Mouse (Mus musculus): ENCODE data around the gene Dcpp2. TPM values are rescaled to one million over a fixed set of nuclear protein-coding genes. Genes with fewer than 3 reads are reported as not detected.
A peak's percentile ranks its signal among the peaks of the same experiment; 100 is the strongest.
"Not testable (repeated sequence)": the region's sequence is repeated elsewhere in the genome, so short reads cannot be mapped to it uniquely, and the experiment has no call there.

Dcpp2 gene
- total RNA-seq (2022), result not detected

DNA sequence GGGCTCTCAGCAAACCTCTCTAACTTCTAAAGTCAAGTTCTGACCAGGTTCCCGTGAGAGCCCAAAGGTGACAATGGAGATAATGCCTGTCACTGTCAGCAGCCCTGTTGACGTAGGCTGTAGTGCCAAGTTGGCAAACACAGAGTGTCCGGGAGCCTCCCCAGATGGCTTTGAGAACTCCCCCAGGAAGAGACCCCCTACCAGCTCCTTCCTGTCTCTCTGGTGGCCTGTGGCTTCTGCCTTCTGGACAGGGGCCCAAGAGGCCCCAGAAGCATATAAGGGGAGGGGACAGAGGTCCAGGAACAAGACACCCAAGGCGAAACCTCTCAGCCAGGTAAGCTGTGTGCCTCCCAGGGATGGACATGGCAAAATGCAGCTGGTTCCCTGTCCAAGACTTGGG is at the start of gene Dcpp2, which contains the start of gene Dcpp1:
Gene Dcpp2, plus strand, starts transcription at position 305 of the 400 bp plus-strand sequence.
Gene Dcpp1, plus strand, starts transcription at position 301 of the 400 bp plus-strand sequence.
- DNase-seq (ENCODE audit: low spot score in 2 of 2), result not testable (repeated sequence)

GRCm38 (mm10) chr17:23831201-23831600 is 49.5 kb upstream of the Dcpp2 start:
- DNase-seq (ENCODE audit: low spot score in 2 of 2), result no peak

GRCm38 (mm10) chr17:23836006-23836575 is 44.6 kb upstream of the Dcpp2 start, which contains the start of gene Prss33:
Gene Prss33 (minus strand): TSS chr17:23836056.
- DNase-seq (ENCODE audit: low spot score in 2 of 2), result no peak

DNA sequence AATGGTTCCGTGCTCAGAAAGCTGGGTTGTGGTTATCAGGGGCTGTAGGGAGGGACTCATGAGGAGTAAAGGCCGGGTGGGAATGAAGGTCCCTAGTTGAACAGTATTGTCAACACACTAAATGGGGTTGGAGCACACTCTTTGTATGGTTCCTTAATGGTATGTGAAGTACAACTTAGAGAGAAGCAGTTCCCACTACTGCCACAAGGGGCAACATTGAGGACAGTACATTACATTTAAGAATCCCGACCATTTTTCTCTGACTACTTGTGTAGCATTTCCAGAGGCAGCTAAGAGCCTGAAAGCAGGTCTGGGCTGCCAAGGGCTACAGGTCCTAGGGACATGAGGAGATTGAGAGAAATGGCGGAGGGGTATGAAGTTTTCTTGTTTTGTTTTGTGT is 39.5 kb upstream of the Dcpp2 start:
- no peak for DNase-seq (ENCODE audit: low spot score in 2 of 2)

- DNase-seq (ENCODE audit: low spot score in 2 of 2), result no peak
Measured at GRCm38 (mm10) chr17:23843141-23843811, 37.4 kb upstream of the Dcpp2 start.

DNA sequence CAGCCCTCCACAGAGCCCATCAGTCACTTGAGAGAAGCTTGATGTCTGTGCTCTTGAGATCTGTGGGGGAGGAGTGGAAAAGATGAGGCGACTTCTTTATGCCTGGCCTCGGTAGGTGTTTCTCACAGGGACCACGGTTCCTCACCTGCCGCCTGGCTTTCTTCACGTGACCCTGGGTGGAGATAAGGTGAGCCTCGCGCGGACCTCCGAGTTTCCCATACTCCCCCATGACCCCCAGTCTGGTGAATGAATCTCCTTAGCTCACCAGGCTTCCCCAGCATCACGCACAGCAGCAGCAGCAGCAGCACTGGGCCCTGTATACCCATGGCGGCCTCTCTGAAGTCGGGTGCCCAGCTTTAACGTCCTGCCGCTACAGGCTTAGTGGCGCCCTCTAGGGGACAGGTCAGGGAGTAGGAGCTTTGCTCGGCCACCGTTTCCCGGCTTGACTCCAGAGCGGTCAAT is 36.8 kb upstream of the Dcpp2 start, which contains the start of the genes Prss32 and Prss41:
Gene Prss32, plus strand, starts transcription at position 44 of the 462 bp plus-strand sequence.
Gene Prss41, minus strand, starts transcription at position 361 of the 462 bp plus-strand sequence.
- no peak for DNase-seq (ENCODE audit: low spot score in 2 of 2)

- DNase-seq (ENCODE audit: low spot score in 2 of 2), result no peak
Measured at GRCm38 (mm10) chr17:23850028-23850427, 30.7 kb upstream of the Dcpp2 start.

- DNase-seq (ENCODE audit: low spot score in 2 of 2), result peak in 1 of 2 experiments; percentile 57
Measured at GRCm38 (mm10) chr17:23850853-23851749, 29.6 kb upstream of the Dcpp2 start.

GRCm38 (mm10) chr17:23853292-23853691 is 27.4 kb upstream of the Dcpp2 start:
- no peak for DNase-seq (ENCODE audit: low spot score in 2 of 2)

GRCm38 (mm10) chr17:23854229-23854765 is 26.4 kb upstream of the Dcpp2 start:
- no peak for DNase-seq (ENCODE audit: low spot score in 2 of 2)

DNA sequence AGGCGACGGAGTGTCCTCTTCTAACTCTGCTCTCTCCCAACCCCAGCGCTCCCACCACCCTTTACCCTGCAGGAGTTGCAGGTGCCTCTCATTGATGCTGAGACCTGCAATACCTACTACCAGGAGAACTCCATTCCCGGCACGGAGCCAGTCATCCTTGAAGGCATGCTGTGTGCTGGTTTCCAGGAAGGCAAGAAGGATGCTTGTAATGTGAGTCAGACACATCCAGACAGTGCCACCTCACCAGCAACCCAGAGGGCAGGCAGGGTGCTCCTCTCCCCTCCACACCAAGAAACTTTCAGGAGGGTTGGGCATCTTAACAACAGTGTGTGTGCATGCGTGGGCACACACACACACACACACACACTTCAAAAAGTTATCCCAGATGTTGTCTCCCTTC is 23.5 kb upstream of the Dcpp2 start:
- DNase-seq (ENCODE audit: low spot score in 2 of 2), result no peak

- DNase-seq (ENCODE audit: low spot score in 2 of 2), result no peak
Measured at GRCm38 (mm10) chr17:23857913-23858312, 22.8 kb upstream of the Dcpp2 start.

- DNase-seq (ENCODE audit: low spot score in 2 of 2), result no peak
Measured at GRCm38 (mm10) chr17:23862926-23863325, 17.8 kb upstream of the Dcpp2 start.

DNA sequence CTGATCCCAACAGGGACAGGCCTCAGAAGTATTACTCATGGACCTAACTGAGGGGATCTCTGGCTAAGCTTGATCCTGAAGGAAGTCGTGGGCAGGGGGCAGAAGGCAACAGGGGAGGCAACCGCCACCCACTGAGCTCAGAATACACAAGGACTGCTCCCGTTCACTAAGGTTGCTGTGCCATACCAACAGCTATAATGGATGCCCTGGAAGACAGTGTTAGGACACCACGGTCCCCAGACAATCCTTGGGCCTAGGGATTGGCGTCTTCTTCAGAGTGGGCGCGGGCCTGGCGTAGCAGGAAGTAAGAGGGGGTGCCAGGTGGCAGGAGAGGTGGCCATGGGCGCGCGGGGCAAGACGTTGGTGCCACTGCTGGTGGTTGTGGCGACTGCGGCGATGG is 12.9 kb upstream of the Dcpp2 start, which contains the start of gene Prss21:
Gene Prss21, plus strand, starts transcription at position 301 of the 400 bp plus-strand sequence.
- no peak for DNase-seq (ENCODE audit: low spot score in 2 of 2)

- DNase-seq (ENCODE audit: low spot score in 2 of 2), result no peak
Measured at GRCm38 (mm10) chr17:23868513-23868912, 12.2 kb upstream of the Dcpp2 start.

GRCm38 (mm10) chr17:23873884-23874856 is 6.5 kb upstream of the Dcpp2 start:
- DNase-seq (ENCODE audit: low spot score in 2 of 2), result no peak

DNA sequence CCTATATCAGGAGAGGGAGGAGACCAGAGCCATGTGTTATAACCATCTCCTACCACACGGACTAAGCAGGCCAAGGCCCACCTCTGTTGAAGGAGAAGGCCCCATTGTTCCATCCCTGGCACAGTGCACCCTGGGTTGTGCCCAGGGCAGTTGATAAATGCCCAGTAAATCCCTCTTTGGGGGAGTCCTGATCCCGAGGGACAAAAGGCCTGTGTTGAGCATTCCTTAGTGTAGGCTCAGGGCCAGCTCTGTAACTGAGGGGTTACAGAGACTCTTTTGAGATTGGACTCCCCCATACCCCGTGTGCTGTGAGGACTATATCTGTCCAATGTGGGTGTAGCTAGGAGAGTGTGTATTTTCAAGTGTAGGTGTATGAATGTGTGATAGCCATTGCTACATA is 3.9 kb upstream of the Dcpp2 start:
- DNase-seq (ENCODE audit: low spot score in 2 of 2), result peak in 1 of 2 experiments; percentile 32

DNA sequence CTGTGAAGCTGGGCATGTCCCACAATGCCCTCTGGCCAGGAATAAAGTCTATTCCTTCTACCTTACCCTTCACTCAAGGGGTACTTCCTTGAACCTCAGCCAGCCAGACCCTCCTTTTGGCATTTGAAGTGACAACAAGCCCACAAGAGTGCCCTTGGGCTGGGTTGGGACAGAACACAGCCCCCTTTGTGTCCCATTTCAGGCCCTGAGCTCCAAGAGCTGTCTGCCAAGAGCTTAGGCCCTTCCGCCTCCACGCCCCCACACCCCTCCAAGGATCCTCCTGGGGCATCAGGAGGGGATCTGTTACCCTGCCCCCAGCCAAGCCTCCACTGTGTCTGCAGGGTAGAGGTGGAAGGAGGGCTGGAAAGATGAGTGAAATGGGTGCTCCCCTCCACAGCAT is 3.5 kb upstream of the Dcpp2 start:
- no peak for DNase-seq (ENCODE audit: low spot score in 2 of 2)

GRCm38 (mm10) chr17:23917158-23917557 is 36.5 kb downstream of the Dcpp2 start, which contains the start of gene Dcpp3:
Gene Dcpp3 (plus strand): TSS chr17:23917458.
- not testable (repeated sequence) for DNase-seq (ENCODE audit: low spot score in 2 of 2)

GRCm38 (mm10) chr17:23924531-23925007 is 43.9 kb downstream of the Dcpp2 start:
- peak; percentile 80 to 86 for DNase-seq (ENCODE audit: low spot score in 2 of 2)

Data from left cerebral cortex, adult 8-10 months (tissue).